Mouse (Mus musculus): ENCODE data around the gene Tmem108. TPM values are rescaled to one million over a fixed set of nuclear protein-coding genes. Genes with fewer than 3 reads are reported as not detected.

The Tmem108 gene
- 2.9 TPM in 1 of 2 replicates, not detected in the other for total RNA-seq (2015; ENCODE audit: low replicate concordance)
- 2.4 TPM in 1 of 2 replicates, not detected in the other for total RNA-seq (2017; ENCODE audit: low replicate concordance)

GRCm38 (mm10) chr9:103761647-103762084, at the start of gene Tmem108:
TSS of gene Tmem108 (minus strand) at chr9:103761837.
- no peak for ATAC-seq (replicated peaks; ENCODE audit: low FRiP score, poor library complexity, severe bottlenecking)

GRCm38 (mm10) chr9:103789029-103789428, 27.4 kb upstream of the Tmem108 start:
- no peak for ATAC-seq (replicated peaks; ENCODE audit: low FRiP score, poor library complexity, severe bottlenecking)

GRCm38 (mm10) chr9:103784156-103784555, 22.5 kb upstream of the Tmem108 start:
- ATAC-seq (replicated peaks; ENCODE audit: low FRiP score, poor library complexity, severe bottlenecking): no peak

GRCm38 (mm10) chr9:103783276-103783675, 21.6 kb upstream of the Tmem108 start:
- ATAC-seq (replicated peaks; ENCODE audit: low FRiP score, poor library complexity, severe bottlenecking): no peak

- no peak for ATAC-seq (replicated peaks; ENCODE audit: low FRiP score, poor library complexity, severe bottlenecking)
Measured at GRCm38 (mm10) chr9:103782306-103782705, 20.7 kb upstream of the Tmem108 start.

GRCm38 (mm10) chr9:103781407-103781806, 19.8 kb upstream of the Tmem108 start:
- no peak for ATAC-seq (replicated peaks; ENCODE audit: low FRiP score, poor library complexity, severe bottlenecking)

GRCm38 (mm10) chr9:103780598-103780997, 19.0 kb upstream of the Tmem108 start:
- no peak for ATAC-seq (replicated peaks; ENCODE audit: low FRiP score, poor library complexity, severe bottlenecking)

- ATAC-seq (replicated peaks; ENCODE audit: low FRiP score, poor library complexity, severe bottlenecking): no peak
Measured at GRCm38 (mm10) chr9:103778185-103778584, 16.5 kb upstream of the Tmem108 start.

- no peak for ATAC-seq (replicated peaks; ENCODE audit: low FRiP score, poor library complexity, severe bottlenecking)
Measured at GRCm38 (mm10) chr9:103761151-103761571, 476 bp downstream of the Tmem108 start.

GRCm38 (mm10) chr9:103760356-103760755, 1.3 kb downstream of the Tmem108 start:
- ATAC-seq (replicated peaks; ENCODE audit: low FRiP score, poor library complexity, severe bottlenecking): no peak

GRCm38 (mm10) chr9:103759829-103760228, 1.8 kb downstream of the Tmem108 start:
- no peak for ATAC-seq (replicated peaks; ENCODE audit: low FRiP score, poor library complexity, severe bottlenecking)

GRCm38 (mm10) chr9:103758930-103759695, 2.5 kb downstream of the Tmem108 start:
- no peak for ATAC-seq (replicated peaks; ENCODE audit: low FRiP score, poor library complexity, severe bottlenecking)

GRCm38 (mm10) chr9:103758246-103758645, 3.4 kb downstream of the Tmem108 start:
- no peak for ATAC-seq (replicated peaks; ENCODE audit: low FRiP score, poor library complexity, severe bottlenecking)

- ATAC-seq (replicated peaks; ENCODE audit: low FRiP score, poor library complexity, severe bottlenecking): no peak
Measured at GRCm38 (mm10) chr9:103752618-103753017, 9.0 kb downstream of the Tmem108 start.

GRCm38 (mm10) chr9:103751568-103751967, 10.1 kb downstream of the Tmem108 start:
- ATAC-seq (replicated peaks; ENCODE audit: low FRiP score, poor library complexity, severe bottlenecking): no peak

- no peak for ATAC-seq (replicated peaks; ENCODE audit: low FRiP score, poor library complexity, severe bottlenecking)
Measured at GRCm38 (mm10) chr9:103750491-103750890, 11.1 kb downstream of the Tmem108 start.

- ATAC-seq (replicated peaks; ENCODE audit: low FRiP score, poor library complexity, severe bottlenecking): no peak
Measured at GRCm38 (mm10) chr9:103746598-103746997, 15.0 kb downstream of the Tmem108 start.

- ATAC-seq (replicated peaks; ENCODE audit: low FRiP score, poor library complexity, severe bottlenecking): no peak
Measured at GRCm38 (mm10) chr9:103740145-103740544, 21.5 kb downstream of the Tmem108 start.

- no peak for ATAC-seq (replicated peaks; ENCODE audit: low FRiP score, poor library complexity, severe bottlenecking)
Measured at GRCm38 (mm10) chr9:103739062-103739461, 22.6 kb downstream of the Tmem108 start.

GRCm38 (mm10) chr9:103729716-103730115, 31.9 kb downstream of the Tmem108 start:
- ATAC-seq (replicated peaks; ENCODE audit: low FRiP score, poor library complexity, severe bottlenecking): no peak

GRCm38 (mm10) chr9:103726751-103727462, 34.7 kb downstream of the Tmem108 start:
- no peak for ATAC-seq (replicated peaks; ENCODE audit: low FRiP score, poor library complexity, severe bottlenecking)
